Mouse (Mus musculus) thymus, adult 18-20 months (tissue): Measurements from ENCODE around the gene Tns1.

Experiments
- DNase-seq, 2 experiments: peaks; one replicate each; pipeline ENCODE4 v3.0.0; 2022; ENCODE audit warnings: mixed read lengths in 2 of 2

The Tns1 gene

GRCm38 (mm10) chr1:74030901-74031360 is 93.3 kb downstream of the Tns1 start:
- no peak for DNase-seq

- no peak for DNase-seq
These were observed 94.0 kb downstream of the Tns1 start for GRCm38 (mm10) chr1:74030285-74030684.

- DNase-seq = no peak
These were observed 94.6 kb downstream of the Tns1 start for GRCm38 (mm10) chr1:74029669-74030068.

- DNase-seq = no peak
These were observed 95.4 kb downstream of the Tns1 start for GRCm38 (mm10) chr1:74028881-74029266.

GRCm38 (mm10) chr1:74028118-74028880 is 96.0 kb downstream of the Tns1 start:
- DNase-seq = no peak

- DNase-seq = no peak
These were observed 96.6 kb downstream of the Tns1 start for GRCm38 (mm10) chr1:74027559-74028091.

GRCm38 (mm10) chr1:74026703-74027195 is 97.5 kb downstream of the Tns1 start:
- DNase-seq = no peak

- DNase-seq = no peak
These were observed 98.5 kb downstream of the Tns1 start for GRCm38 (mm10) chr1:74025651-74026226.

- no peak for DNase-seq
These were observed 99.0 kb downstream of the Tns1 start for GRCm38 (mm10) chr1:74025227-74025626.

GRCm38 (mm10) chr1:74024452-74025190 is 99.6 kb downstream of the Tns1 start:
- DNase-seq = no peak

GRCm38 (mm10) chr1:74022998-74023397 is 101.3 kb downstream of the Tns1 start:
- no peak for DNase-seq

- no peak for DNase-seq
These were observed 101.7 kb downstream of the Tns1 start for GRCm38 (mm10) chr1:74022536-74022935.

- no peak for DNase-seq
These were observed 104.0 kb downstream of the Tns1 start for GRCm38 (mm10) chr1:74020235-74020634.

- DNase-seq = no peak
These were observed 106.7 kb downstream of the Tns1 start for GRCm38 (mm10) chr1:74017399-74018172.

GRCm38 (mm10) chr1:74016618-74017017 is 107.6 kb downstream of the Tns1 start:
- DNase-seq = no peak

GRCm38 (mm10) chr1:74015513-74016234 is 108.6 kb downstream of the Tns1 start:
- no peak for DNase-seq

GRCm38 (mm10) chr1:74014538-74015327 is 109.5 kb downstream of the Tns1 start:
- DNase-seq = no peak

GRCm38 (mm10) chr1:74013296-74014031 is 110.8 kb downstream of the Tns1 start:
- DNase-seq = no peak

- no peak for DNase-seq
These were observed 111.5 kb downstream of the Tns1 start for GRCm38 (mm10) chr1:74012706-74013105.

- no peak for DNase-seq
These were observed 114.8 kb downstream of the Tns1 start for GRCm38 (mm10) chr1:74009495-74009894.
